Comparison of ENCODE assay signal across 2 mouse cellular contexts in the genomic region with DNA sequence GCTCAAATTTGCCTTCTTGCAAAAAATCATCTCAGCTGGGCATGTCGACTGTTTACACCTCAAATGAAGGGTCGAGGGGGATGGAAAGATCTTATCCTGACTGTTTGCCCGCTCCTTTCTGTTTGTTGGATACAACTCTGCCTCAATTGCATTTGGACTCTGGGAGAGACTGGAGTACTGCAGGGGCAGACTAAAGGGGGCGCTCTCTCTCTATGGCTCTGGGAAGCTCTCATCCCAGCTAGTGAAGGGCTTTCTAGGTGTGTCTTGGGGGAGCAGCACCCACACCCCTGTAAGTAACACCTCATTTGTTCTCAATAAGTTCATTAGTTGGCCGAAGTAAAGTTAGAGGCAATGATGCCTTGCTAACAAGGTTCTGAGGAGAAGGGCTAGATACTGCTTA.
TF ChIP-seq lines count a peak whose summit lies in the region.

No protein-coding gene starts in this region.

TF ChIP-seq in CH12.LX, 34 proteins besides CTCF, POLR2A, EP300 and RAD21 (continued from another document):
- TF ChIP-seq SMC3 (IDR thresholded peaks at IDR 0.05; ENCODE audit: low read depth, low read length) = peak; percentile 44
- no peak for TF ChIP-seq PAX5 (IDR thresholded peaks at IDR 0.05; ENCODE audit: low read length)
- TF ChIP-seq SIN3A (IDR thresholded peaks at IDR 0.05; ENCODE audit: low read length) = 0 out of 2 replicates have a peak, but pooled peaks have one; percentile 26
- no peak for TF ChIP-seq UBTF (IDR thresholded peaks at IDR 0.05; ENCODE audit: low read depth, low read length)
- TF ChIP-seq MYC (IDR thresholded peaks at IDR 0.05; ENCODE audit: low read depth, low read length) = no peak
- TF ChIP-seq ZKSCAN1 (IDR thresholded peaks at IDR 0.05; ENCODE audit: borderline replicate concordance, low read depth, low read length) = no peak
- no peak for TF ChIP-seq MEF2A (IDR thresholded peaks at IDR 0.05; ENCODE audit: borderline replicate concordance, low read depth, low read length)
- no peak; the same call in 1 of the 2 replicates for TF ChIP-seq CHD1 (IDR thresholded peaks at IDR 0.05; ENCODE audit: low read depth, low read length)

TF ChIP-seq in MEL, 35 proteins besides CTCF, POLR2A, EP300 and RAD21 (continued from another document):
- TF ChIP-seq POLR2AphosphoS5 (IDR thresholded peaks at IDR 0.05; ENCODE audit: borderline replicate concordance, low read depth, low read length) = no peak
